Mouse (Mus musculus) splenic B cell, adult 2 months (primary cell): ENCODE measurements around the gene Hadhb.
A peak's percentile ranks its signal among the peaks of the same experiment; 100 is the strongest.

Experiments used
- DNase-seq: peaks from one replicate; pipeline ENCODE4 v3.0.0-alpha.2; 2011; ENCODE audit warnings: low read depth, low spot score
- H3K27me3 ChIP-seq: 2 replicates; pipeline ENCODE4 v1.6.1; 2012; ENCODE audit warnings: mild to moderate bottlenecking, low read length, moderate library complexity, mixed read lengths; ENCODE audit not compliant: control insufficient read depth, poor library complexity, insufficient read depth, severe bottlenecking
- H3K36me3 ChIP-seq: 2 replicates; pipeline ENCODE4 v1.6.1; 2012; ENCODE audit warnings: mild to moderate bottlenecking, low read length, moderate library complexity, mixed read lengths; ENCODE audit not compliant: control insufficient read depth, poor library complexity, insufficient read depth, severe bottlenecking

Gene Hadhb

DNA sequence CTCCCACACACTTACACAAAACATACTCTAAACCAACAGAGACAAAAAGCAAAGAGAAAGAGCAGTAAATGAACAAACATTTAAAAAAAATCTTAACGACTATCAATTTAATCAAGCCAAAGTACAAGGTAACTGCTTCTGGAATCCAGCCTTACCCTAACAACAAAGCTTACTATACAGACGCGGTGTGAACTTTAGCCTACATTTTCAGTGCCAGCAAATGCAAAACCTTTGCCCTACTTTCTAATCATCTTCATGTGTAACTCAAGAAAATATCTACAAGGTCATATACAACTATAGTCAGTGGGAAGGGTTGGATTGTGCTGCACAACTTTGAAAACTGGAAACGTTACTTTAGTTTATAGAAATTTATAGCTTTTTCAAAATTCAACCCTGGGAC, 3.0 kb upstream of the Hadhb start:
- no peak for DNase-seq
- H3K36me3 ChIP-seq = no peaks in the 10 kb centered on the region
- no peaks in the 10 kb centered on the region for H3K27me3 ChIP-seq

DNA sequence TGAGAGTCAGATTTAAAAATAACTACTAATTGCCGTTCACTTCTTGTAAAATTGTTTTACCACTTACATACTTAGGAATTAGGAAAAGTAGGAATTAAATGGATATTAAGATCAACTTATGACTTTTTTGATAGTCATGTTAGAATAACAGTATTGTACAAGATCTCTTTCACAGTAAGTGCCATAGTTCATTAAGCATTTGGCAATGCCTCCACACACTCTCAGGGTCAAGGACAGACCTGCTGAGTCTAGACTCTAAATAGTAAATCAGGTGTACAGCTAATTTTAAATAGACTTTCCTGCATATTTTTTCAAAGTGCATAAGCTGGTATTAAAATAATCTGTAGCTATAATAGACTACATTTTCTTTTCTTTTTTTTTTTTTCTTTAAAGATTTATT, 2.6 kb upstream of the Hadhb start:
- H3K36me3 ChIP-seq = no peaks in the 10 kb centered on the region
- no peaks in the 10 kb centered on the region for H3K27me3 ChIP-seq
- no peak for DNase-seq

DNA sequence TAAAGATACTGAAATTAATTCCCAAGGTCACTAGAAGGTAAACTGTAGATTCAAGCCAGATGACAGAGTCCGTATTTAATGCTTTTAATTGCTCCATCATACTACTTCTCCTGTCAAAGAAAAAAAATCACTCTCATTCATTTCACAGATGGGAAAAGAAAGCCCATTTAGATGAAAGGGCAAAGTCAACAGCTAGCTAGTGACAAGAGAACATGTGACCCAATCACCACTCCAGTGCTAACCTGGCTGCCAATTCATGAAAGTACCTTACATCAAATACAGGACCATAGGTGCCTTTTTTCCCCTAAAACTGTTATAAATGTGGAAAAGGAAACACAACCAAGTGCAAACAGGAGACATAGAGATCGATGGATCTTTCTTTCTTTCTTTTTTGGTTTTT, 1.8 kb upstream of the Hadhb start:
- H3K27me3 ChIP-seq = no peaks in the 10 kb centered on the region
- no peak for DNase-seq
- no peaks in the 10 kb centered on the region for H3K36me3 ChIP-seq

DNA sequence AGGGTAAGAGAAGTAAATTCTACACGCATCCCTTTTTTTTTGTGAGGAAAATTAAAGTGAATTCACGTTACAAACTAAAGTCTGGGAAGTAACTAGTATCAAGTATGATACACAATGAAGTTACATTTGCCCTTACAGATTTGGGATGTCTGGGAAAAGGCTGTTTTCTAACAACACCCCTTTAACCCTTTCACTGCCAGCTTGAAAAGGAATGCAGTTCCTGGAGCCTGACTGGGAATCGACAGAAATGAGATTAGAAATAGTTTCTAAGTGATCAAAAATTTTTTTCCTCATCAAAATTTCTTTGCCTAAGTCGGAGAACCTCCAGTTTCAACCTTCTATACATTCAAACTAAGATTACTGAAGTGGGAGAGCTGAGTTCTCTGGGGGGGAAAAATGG, 1.0 kb upstream of the Hadhb start:
- H3K27me3 ChIP-seq = no peaks in the 10 kb centered on the region
- H3K36me3 ChIP-seq = no peaks in the 10 kb centered on the region
- DNase-seq = no peak

DNA sequence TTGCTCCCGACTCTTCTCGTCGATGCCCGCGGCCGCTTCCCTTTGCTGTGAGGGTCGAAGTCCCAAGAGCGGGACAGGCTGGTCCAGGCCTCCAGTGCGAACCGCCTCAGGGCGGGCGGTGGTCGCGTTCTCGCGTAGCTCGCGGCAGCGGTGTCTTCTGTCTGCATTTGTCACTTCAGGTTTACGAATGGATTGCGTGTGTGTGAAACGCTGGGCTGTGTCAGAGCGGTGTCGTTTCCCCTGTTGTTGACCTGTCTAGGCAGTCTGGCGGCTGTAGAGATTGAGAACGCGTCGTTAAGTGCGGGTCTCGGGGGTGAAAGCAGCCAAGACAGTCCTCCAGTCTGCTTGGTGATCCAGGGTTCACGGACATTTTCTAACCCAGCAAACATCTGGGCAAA, 346 bp downstream of the Hadhb start:
- no peaks in the 10 kb centered on the region for H3K27me3 ChIP-seq
- no peaks in the 10 kb centered on the region for H3K36me3 ChIP-seq
- no peak for DNase-seq

DNA sequence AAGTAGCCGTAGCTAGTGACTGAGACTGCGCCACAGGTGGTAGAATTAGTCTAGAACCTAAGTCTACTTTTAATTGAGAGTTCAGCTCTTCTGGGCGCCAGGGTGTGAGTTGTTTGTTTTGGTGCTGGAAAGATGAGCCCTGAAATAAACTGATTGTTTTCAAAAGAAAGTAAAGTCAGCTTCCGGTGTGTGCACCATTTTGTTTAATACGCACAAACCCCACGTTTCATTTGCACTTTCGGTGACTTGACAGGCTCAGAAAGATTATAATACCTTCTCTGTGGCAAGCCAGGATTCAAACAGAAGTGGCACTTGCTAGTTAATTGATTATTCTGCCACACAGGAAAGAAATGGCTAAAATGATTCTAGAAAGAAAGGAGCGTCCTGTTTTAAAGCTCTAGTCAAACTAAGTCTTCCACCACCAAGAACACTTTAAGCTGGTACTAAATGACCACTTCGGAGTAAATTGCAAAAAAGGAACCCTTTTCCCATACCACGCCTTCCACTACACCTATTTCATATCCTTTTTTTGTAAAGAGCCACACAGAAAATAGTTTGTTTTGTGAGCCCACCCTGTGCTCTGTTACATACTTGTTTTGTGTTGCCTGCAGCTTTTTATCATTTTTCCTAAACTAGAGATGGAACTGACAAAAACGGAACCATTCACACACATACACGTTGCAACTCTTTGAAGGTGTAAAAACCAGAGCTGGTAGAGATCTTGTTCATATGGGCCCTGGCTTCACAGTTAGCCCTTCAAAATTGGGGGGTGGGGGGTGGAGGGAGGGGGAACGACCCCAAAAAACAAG, 977 bp downstream of the Hadhb start:
- no peaks in the 10 kb centered on the region for H3K36me3 ChIP-seq
- no peaks in the 10 kb centered on the region for H3K27me3 ChIP-seq
- DNase-seq = peak; percentile 49

DNA sequence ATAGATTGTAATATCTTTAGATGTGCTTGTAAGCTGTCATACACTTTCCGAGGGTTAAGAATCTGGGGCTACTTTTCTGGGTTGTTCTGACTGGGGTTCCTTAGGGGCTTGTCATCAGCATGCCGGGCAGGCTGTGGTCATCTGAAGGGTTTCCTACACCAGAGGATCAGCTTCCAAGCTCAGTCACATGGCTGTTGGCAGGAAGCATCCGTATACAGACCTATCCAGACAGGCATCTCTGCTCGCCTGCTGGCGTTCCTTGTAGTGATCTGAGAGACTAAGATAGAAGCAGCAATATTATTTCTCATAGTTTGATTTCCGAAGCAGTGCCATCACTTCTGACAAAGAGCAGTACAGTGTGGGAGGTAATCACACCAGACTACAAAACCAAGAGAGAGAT, 4.6 kb downstream of the Hadhb start:
- H3K36me3 ChIP-seq = no peaks in the 10 kb centered on the region
- DNase-seq = no peak
- no peaks in the 10 kb centered on the region for H3K27me3 ChIP-seq

DNA sequence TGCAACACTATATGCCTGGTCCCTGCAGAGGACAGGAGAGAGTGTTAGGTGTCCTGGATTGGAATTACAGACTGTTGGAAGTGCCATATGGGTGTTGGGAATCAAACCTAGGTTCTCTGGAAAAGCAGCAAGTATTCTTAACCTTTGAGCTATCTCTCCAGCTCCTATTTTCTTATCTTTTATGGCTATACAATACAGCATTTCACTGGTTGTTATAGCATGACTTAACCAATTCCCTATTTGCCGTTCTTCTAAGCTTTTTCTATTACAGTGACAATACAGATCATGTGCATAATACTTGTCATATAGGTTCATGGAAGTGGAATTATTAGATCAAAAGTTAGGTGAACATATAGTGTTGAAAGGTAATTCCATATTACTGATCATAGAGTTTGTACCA, 6.8 kb downstream of the Hadhb start:
- no peak for DNase-seq
- Histone ChIP-seq H3K36me3 (no peaks in the 10 kb centered on the region), H3K27me3 (no peaks in the 10 kb centered on the region)

DNA sequence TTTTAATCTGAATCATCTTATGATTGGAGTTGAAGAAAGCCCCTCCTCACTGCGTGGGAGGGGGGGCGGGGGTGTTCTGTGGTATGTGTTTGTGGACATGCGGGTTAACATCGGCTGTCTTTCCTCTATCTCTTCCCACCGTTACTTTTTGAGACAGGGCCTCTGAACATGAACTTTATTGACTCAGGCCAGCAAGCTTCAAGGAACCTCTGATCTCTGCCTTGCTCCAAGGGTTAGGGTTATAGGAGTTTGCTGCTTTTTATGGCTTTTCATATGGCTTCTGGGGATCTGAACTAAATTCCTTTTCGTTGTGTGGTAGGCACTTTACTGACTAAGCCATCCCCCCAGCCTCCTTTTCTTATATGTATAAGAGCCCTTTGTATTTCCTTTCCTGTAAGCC, 7.3 kb downstream of the Hadhb start:
- DNase-seq = no peak
- H3K27me3 ChIP-seq = no peaks in the 10 kb centered on the region
- no peaks in the 10 kb centered on the region for H3K36me3 ChIP-seq

DNA sequence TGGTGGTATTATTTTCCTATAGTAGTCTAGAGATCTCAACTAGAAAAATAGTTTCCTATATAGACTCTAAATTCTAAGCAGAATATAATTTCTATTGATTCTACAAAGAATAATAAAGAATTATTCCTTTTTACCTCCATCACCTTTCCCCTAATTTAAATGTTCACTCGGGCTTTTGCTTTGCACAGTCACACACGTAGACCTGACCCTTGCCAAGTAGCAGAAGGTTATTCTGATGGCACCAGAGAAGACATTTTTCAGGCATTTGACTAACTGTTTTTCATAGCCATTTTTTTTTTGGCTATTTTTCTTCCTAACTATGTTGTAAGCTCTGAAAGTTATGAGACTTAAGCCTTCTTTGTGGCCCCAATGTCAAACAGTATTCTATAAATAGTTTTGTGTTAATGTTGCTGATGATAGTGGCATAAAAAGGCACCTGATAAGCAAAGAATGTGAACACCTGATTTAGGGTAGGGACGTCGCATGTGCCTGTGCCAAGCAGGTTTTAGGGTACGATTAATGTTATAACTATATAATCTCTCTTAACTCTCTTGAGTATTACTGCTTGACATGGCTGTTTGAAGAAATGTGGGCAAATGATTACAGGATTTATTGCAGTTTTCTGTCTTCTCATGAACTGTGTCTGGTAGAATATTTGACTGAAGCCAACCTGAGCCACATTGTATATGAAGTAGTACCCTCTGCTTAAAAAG, 10.3 kb downstream of the Hadhb start:
- no peak for DNase-seq
- no peaks in the 10 kb centered on the region for H3K27me3 ChIP-seq
- peaks cover 8% of the 10 kb centered on the region; the same call in 1 of the 2 replicates for H3K36me3 ChIP-seq

DNA sequence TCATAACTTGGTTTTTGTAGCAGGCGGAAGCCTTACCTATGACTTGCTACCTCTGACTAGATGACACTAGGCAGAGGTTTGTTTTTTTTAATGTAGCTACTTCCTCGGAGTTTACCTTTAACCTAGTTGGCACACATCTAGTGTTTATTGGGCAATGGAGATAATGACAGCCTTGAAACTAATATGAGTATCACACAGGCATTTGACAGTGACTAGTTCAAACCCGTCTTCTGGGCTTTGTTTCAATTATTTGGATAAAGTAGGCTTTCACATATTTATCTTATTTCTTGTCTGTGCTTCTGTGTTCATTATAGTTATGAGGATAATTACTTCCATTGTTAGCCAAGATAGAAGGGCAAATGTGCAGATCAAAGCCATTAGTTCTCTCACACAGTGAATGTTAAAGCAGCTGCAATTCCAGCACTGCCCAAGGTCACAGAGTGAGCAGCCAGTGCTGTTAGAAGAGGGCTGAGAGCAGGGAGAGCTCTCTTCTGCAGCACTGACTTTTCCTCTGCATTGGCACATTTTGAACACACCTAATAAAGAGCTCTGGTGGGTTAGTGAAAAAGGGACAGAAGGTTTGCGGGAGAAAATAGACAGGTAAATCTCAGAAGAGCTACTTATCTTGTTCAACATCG, 15.4 kb downstream of the Hadhb start:
- H3K27me3 ChIP-seq = no peaks in the 10 kb centered on the region
- no peak for DNase-seq
- H3K36me3 ChIP-seq = peaks cover 20% of the 10 kb centered on the region

DNA sequence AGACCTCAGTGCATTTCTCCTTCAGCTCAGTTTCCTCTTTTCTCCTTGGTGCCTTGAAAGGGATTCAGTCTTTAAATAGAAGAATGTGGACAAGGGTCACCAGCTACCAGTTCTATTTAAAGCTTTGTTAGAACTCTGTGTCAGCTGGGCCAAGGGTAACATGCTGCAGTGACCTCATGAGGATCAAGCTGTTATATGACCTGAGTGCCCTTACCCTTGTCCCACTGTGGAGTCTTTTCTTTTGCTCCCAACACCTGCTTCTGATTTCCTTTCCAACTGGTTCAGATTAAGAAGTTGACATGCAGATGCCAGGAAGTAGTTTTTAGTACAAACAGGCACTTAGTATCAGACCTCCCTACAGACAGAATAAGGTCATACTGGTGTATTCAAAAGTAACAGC, 17.1 kb downstream of the Hadhb start:
- H3K36me3 ChIP-seq = peaks cover 20% of the 10 kb centered on the region
- H3K27me3 ChIP-seq = no peaks in the 10 kb centered on the region
- DNase-seq = no peak

DNA sequence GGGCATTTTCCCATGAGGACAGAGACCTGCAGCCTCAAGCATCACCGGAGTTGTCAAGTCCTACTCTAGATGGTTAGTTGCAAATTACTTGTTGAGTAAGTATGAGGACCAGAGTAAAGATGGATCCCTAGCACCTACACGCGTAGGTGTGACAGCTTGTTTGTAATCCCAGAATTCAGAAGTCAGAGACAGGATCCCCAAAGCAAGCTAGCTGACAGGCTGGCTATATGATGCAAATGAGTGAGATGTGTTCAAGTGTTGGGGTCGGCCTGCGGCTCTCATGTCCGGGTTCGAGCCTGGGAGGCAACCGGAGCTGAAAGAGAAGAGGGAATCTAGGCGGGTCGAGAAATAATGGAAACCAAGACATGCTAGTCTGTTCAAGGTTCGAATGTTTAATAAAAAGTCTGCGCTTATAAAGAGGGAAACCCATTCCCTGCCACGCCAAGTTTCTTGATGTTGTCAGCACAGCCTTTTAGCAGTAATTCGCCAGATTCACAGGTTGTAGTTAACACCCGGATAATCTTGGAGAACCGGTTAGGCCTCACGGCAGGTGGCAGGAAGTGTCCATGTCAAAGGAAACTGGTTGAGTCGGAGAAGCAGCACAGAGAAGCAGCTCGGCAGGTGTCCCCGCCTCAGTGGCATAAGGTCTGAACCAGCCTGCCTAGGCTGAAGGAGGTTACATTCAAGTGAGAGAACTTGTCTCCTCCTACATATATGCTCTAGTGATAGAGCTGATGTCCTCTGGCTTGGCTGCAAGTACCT, 18.1 kb downstream of the Hadhb start:
- no peaks in the 10 kb centered on the region for H3K27me3 ChIP-seq
- DNase-seq = no peak
- H3K36me3 ChIP-seq = peaks cover 17% of the 10 kb centered on the region

DNA sequence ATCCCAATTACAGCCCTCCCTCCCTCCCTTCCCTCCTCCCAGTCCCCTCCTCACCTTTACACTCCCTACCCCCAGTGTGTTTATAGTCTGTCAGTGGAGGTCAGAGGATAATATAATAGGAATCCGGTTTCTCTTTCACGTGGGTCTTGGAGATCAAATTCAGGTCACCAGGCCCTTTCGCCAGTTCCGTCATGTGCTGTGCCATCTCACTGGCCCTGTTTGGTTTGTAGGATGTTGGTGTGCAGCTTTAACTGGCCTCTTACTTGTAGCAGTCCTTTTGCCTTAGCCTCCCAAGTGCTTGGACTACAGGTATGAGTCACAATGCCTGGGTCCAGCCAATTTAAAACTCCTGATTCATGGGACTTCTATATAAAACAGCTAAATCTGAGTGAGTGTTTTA, 20.8 kb downstream of the Hadhb start:
- no peak for DNase-seq
- peaks cover 14% of the 10 kb centered on the region for H3K36me3 ChIP-seq

More for the DNA sequence above, 20.8 kb downstream of the Hadhb start:
- H3K27me3 ChIP-seq = no peaks in the 10 kb centered on the region
